Mouse (Mus musculus) embryo, embryonic 11.5 days (tissue): Measurements from ENCODE around the gene Sgo1.
A peak's percentile ranks its signal among the peaks of the same experiment; 100 is the strongest.
"Not testable (repeated sequence)": the region's sequence is repeated elsewhere in the genome, so short reads cannot be mapped to it uniquely, and the experiment has no call there.

Experiments
- DNase-seq: peaks from one replicate; pipeline ENCODE4 v3.0.0-alpha.2; 2012; ENCODE audit warnings: low read depth, low spot score

The Sgo1 gene

GRCm38 (mm10) chr17:53688877-53689802, at the start of gene Sgo1:
Gene Sgo1 (minus strand): TSS chr17:53689333.
- peak; percentile 98 for DNase-seq

- not testable (repeated sequence) for DNase-seq
Measured at GRCm38 (mm10) chr17:53718916-53719315, 29.8 kb upstream of the Sgo1 start.

DNA sequence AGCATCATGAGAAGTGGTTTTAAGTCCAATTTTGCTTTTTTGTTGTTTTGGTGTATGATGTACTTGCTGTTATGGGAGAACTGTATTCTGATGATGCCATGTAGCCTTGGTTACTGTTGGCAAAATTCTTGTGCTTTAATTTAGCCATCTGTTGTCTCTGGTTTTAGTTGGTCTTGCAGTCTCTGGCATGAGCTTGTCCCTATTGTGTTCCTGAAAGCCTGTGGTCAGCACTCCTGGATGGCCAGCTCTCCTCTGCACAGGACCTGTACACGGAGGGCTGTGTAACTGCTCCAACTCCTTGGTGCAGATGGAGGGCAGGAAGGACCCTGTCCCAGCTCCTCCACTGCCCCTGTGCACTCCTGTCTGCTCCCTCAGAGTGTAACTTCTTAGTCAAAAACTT, 29.3 kb upstream of the Sgo1 start:
- DNase-seq, result no peak

GRCm38 (mm10) chr17:53715161-53715560, 26.0 kb upstream of the Sgo1 start:
- DNase-seq, result not testable (repeated sequence)

- no peak for DNase-seq
Measured at GRCm38 (mm10) chr17:53714453-53714852, 25.3 kb upstream of the Sgo1 start.

GRCm38 (mm10) chr17:53697521-53697920, 8.4 kb upstream of the Sgo1 start:
- DNase-seq, result not testable (repeated sequence)

- no peak for DNase-seq
Measured at GRCm38 (mm10) chr17:53694039-53694438, 4.9 kb upstream of the Sgo1 start.

GRCm38 (mm10) chr17:53689946-53690345, 813 bp upstream of the Sgo1 start:
- DNase-seq, result no peak

DNA sequence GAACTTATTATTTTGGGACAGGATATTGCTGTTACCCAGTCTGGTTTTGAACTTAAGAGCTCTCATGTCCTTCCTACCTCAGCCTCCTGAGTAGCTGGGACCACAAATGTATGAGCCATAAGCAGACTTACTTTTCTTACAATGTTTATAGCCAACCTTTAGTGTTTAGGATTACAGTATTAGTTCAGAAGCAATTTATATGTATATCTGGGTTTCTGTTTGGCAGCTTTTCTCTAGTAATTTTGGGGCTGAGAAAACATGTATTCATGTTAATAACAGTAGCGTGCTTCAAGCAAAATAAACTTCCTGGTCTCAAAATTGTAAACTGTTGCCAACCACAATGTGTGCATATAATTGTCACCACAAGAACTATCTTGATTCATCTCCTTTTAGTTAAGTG, 812 bp downstream of the Sgo1 start:
- no peak for DNase-seq

DNA sequence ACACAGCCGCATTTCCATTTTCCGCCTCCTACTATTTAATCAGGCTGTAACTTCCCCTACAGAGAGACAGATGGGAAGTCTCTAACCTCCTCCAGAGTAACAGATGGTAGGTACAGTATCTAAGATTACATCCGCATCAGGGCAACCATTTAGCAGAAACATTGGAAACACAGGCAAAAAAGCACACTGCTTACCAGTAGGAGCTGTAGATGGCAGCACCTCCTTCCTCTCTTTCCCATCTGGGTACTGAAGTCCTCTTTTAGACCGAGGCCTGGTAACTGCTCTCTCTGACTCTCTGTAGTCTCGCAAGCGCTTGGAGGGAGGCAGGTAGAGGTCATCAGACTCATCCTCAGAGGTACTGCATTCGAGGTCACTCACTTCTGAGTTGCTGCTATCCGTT, 10.4 kb downstream of the Sgo1 start:
- DNase-seq, result no peak

DNA sequence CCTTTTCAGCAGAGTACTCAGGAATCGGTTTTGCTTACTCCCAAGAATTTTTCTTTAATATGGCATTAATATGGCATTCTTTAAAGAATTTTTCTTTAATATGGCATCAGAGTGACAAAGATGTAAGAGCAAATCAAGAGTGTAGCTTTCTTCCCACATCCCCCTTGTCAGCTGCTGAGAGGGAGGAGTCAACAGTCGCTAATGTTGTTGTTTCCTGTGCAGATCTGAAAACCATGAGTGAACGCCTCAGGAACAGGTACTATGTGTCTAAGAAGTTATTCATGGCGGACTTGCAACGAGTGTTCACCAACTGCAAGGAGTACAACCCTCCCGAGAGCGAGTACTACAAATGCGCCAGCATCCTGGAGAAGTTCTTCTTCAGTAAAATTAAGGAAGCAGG, 18.7 kb downstream of the Sgo1 start:
- no peak for DNase-seq

DNA sequence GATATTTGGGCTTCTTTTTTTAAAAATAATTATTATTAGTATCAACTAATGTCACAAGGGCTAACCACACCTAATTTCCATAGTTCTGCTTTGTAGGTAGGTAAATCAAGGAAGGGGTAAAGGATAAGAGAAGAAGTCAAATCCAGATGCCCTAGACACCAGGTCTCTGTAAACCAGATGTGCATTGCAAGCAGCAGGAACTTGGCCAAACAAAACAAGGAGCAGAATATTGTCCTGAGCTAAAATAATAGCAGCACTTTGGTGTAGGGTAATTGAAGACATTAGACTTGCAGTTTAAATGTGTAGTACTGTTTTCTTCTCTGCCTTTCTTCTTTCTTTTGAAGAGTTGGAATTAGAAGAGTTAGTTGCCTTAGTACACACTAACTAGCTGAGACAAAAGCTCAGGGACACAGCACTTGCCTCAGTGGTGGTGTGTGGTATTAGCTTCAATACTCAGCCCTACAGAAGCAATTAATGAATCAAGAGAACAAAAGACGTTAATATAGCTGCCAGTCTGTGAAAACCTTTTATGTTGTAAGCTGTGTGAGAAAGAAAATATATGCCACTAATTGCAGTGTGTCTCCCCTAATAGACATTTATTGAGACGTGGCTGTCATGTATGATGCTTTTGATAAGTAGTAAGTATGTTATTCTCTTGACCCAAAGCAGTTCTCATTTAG, 24.3 kb downstream of the Sgo1 start:
- DNase-seq, result no peak

DNA sequence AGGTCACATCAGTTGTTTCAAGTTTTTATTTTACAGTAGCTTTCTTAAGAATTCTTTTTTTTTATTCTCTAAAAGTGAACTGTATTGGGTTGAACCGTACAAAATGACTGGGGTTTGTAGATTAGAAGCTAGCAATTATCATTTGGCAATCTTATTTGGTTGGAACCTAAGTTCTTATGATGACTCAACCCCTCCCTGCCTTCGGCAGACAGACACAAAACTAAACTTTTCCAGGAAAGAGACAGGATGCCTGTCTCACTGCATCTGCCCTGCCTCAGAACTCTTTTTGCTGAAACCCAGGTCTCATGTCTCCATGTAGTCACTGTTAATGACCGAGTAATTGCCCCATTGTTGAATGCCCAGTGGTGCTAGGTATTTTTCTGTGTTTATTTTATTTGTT, 24.9 kb downstream of the Sgo1 start:
- no peak for DNase-seq

- DNase-seq, result no peak
Measured at GRCm38 (mm10) chr17:53661056-53661840, 27.9 kb downstream of the Sgo1 start.

DNA sequence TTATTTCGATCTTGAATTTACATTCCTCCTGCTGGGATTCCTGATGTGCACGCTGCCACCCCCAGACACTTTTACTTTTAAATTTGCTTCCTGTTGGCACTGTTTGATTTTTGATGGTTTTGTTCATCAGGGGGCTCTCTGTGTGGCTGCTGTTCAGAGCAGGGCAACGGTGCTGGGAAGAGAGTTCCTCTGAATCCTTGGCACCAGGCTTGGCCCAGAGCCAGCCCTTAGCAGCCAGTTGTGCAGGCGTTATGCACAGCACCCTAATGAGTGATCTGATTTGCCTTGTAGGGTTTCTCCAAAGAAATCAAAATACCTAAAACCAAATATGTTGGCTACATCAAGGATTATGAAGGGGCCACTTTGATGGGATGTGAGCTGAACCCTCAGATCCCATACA, 29.4 kb downstream of the Sgo1 start:
- no peak for DNase-seq

- DNase-seq, result no peak
Measured at GRCm38 (mm10) chr17:53659230-53659629, 29.9 kb downstream of the Sgo1 start.

DNA sequence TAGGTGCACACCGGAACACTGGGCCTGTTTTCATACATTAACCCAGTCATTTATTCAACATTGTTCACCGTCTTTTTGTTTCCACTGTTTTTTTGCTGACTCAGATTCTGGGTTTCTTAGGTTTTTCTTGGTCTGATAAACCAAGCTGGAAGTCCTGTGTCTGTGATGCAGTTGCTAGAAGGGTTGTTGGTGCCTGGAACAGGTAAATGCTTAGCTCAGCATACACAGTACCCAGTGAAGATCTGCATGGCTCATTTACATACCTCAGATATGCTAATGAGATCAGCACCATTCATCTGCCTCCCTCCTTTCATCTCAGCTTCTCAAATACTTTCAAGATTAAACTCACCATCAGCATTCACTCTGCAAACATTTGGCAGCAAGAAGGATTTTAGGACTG, 30.5 kb downstream of the Sgo1 start:
- DNase-seq, result no peak

DNA sequence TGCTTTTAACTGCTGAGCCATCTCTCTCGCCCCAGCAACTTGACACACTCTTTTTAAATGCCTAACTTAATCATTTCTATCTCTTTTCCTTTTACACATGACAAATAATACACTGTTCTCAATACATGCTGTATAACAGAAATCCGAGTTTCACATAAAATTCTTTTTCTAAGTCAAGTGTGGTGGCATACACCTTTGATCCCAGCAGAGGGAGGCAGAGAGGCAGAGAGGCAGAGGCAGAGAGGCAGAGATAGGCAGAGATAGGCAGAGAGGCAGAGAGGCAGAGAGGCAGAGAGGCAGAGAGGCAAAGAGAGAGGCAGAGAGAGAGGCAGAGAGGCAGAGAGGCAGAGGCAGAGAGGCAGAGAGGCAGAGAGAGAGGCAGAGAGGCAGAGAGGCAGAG, 31.7 kb downstream of the Sgo1 start:
- peak; percentile 2 for DNase-seq

DNA sequence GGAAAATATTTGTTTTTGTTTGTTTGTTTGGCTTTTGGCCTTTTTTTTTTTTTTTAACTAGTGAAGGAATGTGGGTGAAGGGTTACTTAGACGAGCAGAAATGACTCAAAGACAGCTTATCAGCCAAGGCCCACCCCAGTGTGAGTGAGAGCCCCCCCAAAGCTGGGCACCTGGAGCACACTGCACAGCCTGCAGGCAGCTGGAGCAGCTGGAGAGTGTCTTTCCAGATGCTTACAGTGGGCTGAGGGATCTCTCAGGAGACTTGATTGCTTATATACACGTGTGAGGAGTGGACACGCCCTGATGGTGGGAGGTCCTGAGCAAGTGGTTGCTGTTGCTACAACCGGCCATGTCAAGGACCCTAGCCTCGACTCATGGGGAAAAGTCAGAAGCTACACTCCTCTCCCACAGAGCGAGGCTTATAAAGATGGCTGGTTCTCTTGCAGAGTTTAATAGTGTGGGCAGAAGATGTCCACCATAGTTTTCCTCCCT, 32.7 kb downstream of the Sgo1 start:
- no peak for DNase-seq

GRCm38 (mm10) chr17:53655959-53656358, 33.2 kb downstream of the Sgo1 start:
- no peak for DNase-seq

DNA sequence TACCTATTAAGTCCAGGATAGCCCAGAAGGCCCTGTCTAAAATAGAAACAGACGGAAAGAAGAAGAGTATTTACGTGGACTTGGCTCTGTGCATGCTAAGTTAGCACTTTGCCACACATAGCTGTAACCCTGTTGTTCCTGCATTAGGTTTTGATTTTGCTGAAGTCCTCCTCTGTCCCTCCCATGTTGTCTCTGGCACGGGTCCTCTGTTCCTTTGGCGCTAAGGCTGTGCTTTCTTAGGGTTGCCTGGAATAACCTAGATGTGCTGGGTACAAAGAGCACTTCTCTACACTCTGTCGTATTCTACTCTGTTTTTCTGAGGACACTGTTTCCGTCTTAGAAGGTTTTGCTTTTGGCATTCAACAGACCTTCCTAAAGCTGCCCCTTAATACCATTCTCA, 34.1 kb downstream of the Sgo1 start:
- no peak for DNase-seq

DNA sequence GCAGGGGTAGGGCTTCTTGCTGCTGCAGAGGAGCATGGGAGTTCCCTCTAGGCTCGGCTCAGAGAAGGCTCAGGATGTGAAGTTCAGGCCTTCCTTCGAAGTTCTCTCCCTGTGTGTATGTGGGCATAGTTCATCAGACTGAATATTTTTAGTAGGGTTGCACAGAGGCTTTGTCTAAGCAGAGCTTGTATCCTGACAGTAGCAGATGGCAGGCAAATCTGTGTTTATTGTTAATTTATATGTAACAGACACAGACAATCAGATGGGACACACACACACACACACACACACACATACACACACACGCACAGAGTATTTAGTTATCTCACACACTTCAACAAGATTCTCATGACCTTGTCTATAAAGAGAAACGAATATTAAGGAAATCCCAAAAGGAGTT, 34.5 kb downstream of the Sgo1 start:
- DNase-seq, result no peak
